In genomic region chr13:94820956-94821355, GRCm38 (mm10) we compare ENCODE assay signal across 25 mouse cellular contexts. TPM values are rescaled to one million over a fixed set of nuclear protein-coding genes. Genes with fewer than 3 reads are reported as not detected.
DNase-seq lines count a peak whose midpoint lies in the region; ATAC-seq and TF ChIP-seq lines count a peak whose summit lies in the region.
"Had no signal": no experiment of that assay in that cellular context is flagged by ENCODE, and none has a peak within 500 bp of the region (broad histone marks: within the 10 kb centered on the region; RNA-seq: fewer than 3 reads in every experiment).

No protein-coding gene starts in this region.

- H3K4me3 ChIP-seq in intestine, embryonic 16.5 days (ENCODE audit: low read length) = no peak overlapping the region
- H3K4me3 ChIP-seq in intestine, embryonic 15.5 days (replicated peaks) = no peak overlapping the region
- no peak overlapping the region for H3K4me3 ChIP-seq in liver, postnatal 0 days (ENCODE audit: low read depth, low read length)
- H3K4me3 ChIP-seq in liver, embryonic 11.5 days (ENCODE audit: low read depth, low read length) = no peak overlapping the region
- H3K4me3 ChIP-seq: embryonic facial prominence, embryonic 10.5 days; embryonic facial prominence, embryonic 12.5 days; forebrain, embryonic 13.5 days; forebrain, embryonic 15.5 days had no signal

- H3K4me2 ChIP-seq in intestine, embryonic 16.5 days (ENCODE audit: low read depth, low read length) = no peak overlapping the region
- no peak overlapping the region for H3K4me2 ChIP-seq in intestine, embryonic 15.5 days (replicated peaks)
- no peak overlapping the region for H3K4me2 ChIP-seq in liver, postnatal 0 days (ENCODE audit: low read depth, low read length)
- no peak overlapping the region for H3K4me2 ChIP-seq in liver, embryonic 11.5 days
- H3K4me2 ChIP-seq: embryonic facial prominence, embryonic 12.5 days; forebrain, embryonic 13.5 days; forebrain, embryonic 15.5 days had no signal

- 57% methylated on average over 2 of the region's 2 CpGs for WGBS in intestine, embryonic 16.5 days
- WGBS in intestine, embryonic 15.5 days = 55% methylated on average over 2 of the region's 2 CpGs
- WGBS in liver, postnatal 0 days (ENCODE audit: insufficient replicate concordance) = 29% methylated on average over 2 of the region's 2 CpGs
- WGBS in liver, embryonic 11.5 days = 34% methylated on average over 2 of the region's 2 CpGs

- TF ChIP-seq CTCF in liver, postnatal 0 days (IDR thresholded peaks at IDR 0.05; ENCODE audit: low read depth) = no peak

- peak; percentile 39; the same call in 1 of the 2 replicates for ATAC-seq in intestine, embryonic 16.5 days
- no peak for ATAC-seq in intestine, embryonic 15.5 days
- ATAC-seq in liver, postnatal 0 days = peak; percentile 54
- no peak for ATAC-seq in liver, embryonic 11.5 days (replicated peaks; ENCODE audit: low FRiP score)
- ATAC-seq: activated CD4-positive, CD25-positive, alpha-beta regulatory T cell, adult 4 months; CD4-positive, CD25-positive, alpha-beta regulatory T cell, adult 4 months; forebrain, embryonic 13.5 days; forebrain, embryonic 15.5 days; Patski had no signal

- no peak for DNase-seq in liver, postnatal 0 days
- DNase-seq in liver, embryonic 11.5 days (ENCODE audit: low spot score) = no peak
- no peak for DNase-seq in layer of hippocampus, adult 8-10 months (ENCODE audit: low spot score in 2 of 2)
- DNase-seq: adrenal gland, adult 8-10 months; adrenal gland, postnatal 14 days; adrenal gland, postnatal 36 days; B cell, adult 2 months; cerebellum, adult 11-12 months; cerebellum, adult 2 months; cerebellum, adult 9-10 months; cerebellum, postnatal 10 days; cerebellum, postnatal 25 days had no signal

- H3K9me3 ChIP-seq in intestine, embryonic 16.5 days (ENCODE audit: control insufficient read depth, low read length) = no peaks in the 10 kb centered on the region
- no peaks in the 10 kb centered on the region for H3K9me3 ChIP-seq in intestine, embryonic 15.5 days
- no peaks in the 10 kb centered on the region for H3K9me3 ChIP-seq in liver, postnatal 0 days (ENCODE audit: low read length)
- no peaks in the 10 kb centered on the region for H3K9me3 ChIP-seq in liver, embryonic 11.5 days (ENCODE audit: control insufficient read depth, low read length)
- H3K9me3 ChIP-seq: embryonic facial prominence, embryonic 10.5 days; embryonic facial prominence, embryonic 12.5 days; forebrain, embryonic 13.5 days; forebrain, embryonic 15.5 days had no signal

- H3K36me3 ChIP-seq in intestine, embryonic 16.5 days (ENCODE audit: control insufficient read depth, insufficient read depth, low read length) = no peaks in the 10 kb centered on the region
- H3K36me3 ChIP-seq in intestine, embryonic 15.5 days = 0 out of 2 replicates have a peak, but pooled peaks cover 3% of the 10 kb centered on the region
- no peaks in the 10 kb centered on the region; the same call in 1 of the 2 replicates for H3K36me3 ChIP-seq in liver, postnatal 0 days (replicated peaks; ENCODE audit: insufficient read depth, low read length)
- no peaks in the 10 kb centered on the region for H3K36me3 ChIP-seq in liver, embryonic 11.5 days (ENCODE audit: control insufficient read depth, insufficient read depth, low read length)
- H3K36me3 ChIP-seq: embryonic facial prominence, embryonic 12.5 days; forebrain, embryonic 15.5 days had no signal

- no peak for TF ChIP-seq EP300 in liver, postnatal 0 days (IDR thresholded peaks at IDR 0.05; ENCODE audit: low read depth)

- no peak overlapping the region for H3K9ac ChIP-seq in intestine, embryonic 16.5 days (ENCODE audit: low read depth, low read length)
- no peak overlapping the region for H3K9ac ChIP-seq in intestine, embryonic 15.5 days
- no peak overlapping the region for H3K9ac ChIP-seq in liver, postnatal 0 days (replicated peaks)
- no peak overlapping the region for H3K9ac ChIP-seq in liver, embryonic 11.5 days (ENCODE audit: low read depth, low read length)
- H3K9ac ChIP-seq: embryonic facial prominence, embryonic 12.5 days; forebrain, embryonic 13.5 days; forebrain, embryonic 15.5 days had no signal

- no peaks in the 10 kb centered on the region for H3K27me3 ChIP-seq in intestine, embryonic 16.5 days (replicated peaks; ENCODE audit: control insufficient read depth, insufficient read depth, low read length)
- H3K27me3 ChIP-seq in intestine, embryonic 15.5 days (replicated peaks) = no peaks in the 10 kb centered on the region
- H3K27me3 ChIP-seq in liver, postnatal 0 days (ENCODE audit: insufficient read depth, low read length) = no peaks in the 10 kb centered on the region
- H3K27me3 ChIP-seq in liver, embryonic 11.5 days (replicated peaks; ENCODE audit: control insufficient read depth, insufficient read depth, low read length) = no peaks in the 10 kb centered on the region
- H3K27me3 ChIP-seq: CH12.LX; embryonic facial prominence, embryonic 12.5 days; forebrain, embryonic 13.5 days; forebrain, embryonic 15.5 days; Patski had no signal

- H3K4me1 ChIP-seq in intestine, embryonic 16.5 days (ENCODE audit: control insufficient read depth, insufficient read depth, low read length) = peaks cover 9% of the 10 kb centered on the region; the same call in 1 of the 2 replicates
- peaks cover 2% of the 10 kb centered on the region; the same call in 1 of the 2 replicates for H3K4me1 ChIP-seq in intestine, embryonic 15.5 days (replicated peaks)
- H3K4me1 ChIP-seq in liver, postnatal 0 days (ENCODE audit: insufficient read depth) = no peaks in the 10 kb centered on the region
- H3K4me1 ChIP-seq in liver, embryonic 11.5 days (replicated peaks; ENCODE audit: control insufficient read depth, insufficient read depth, low read length) = no peaks in the 10 kb centered on the region
- H3K4me1 ChIP-seq: embryonic facial prominence, embryonic 10.5 days; embryonic facial prominence, embryonic 12.5 days had no signal

- no peak overlapping the region; the same call in 1 of the 2 replicates for H3K27ac ChIP-seq in intestine, embryonic 16.5 days (ENCODE audit: low read length)
- no peak overlapping the region for H3K27ac ChIP-seq in intestine, embryonic 15.5 days
- peak overlapping the region; percentile 92 for H3K27ac ChIP-seq in liver, postnatal 0 days (ENCODE audit: low read depth)
- no peak overlapping the region for H3K27ac ChIP-seq in liver, embryonic 11.5 days (ENCODE audit: low read depth, low read length)
- H3K27ac ChIP-seq: embryonic facial prominence, embryonic 10.5 days; embryonic facial prominence, embryonic 12.5 days; forebrain, embryonic 13.5 days; forebrain, embryonic 15.5 days had no signal

RNA-seq across cellular contexts. Expression of gene Tbca, which starts 32.2 kb away (rescaled TPM):
- polyA plus RNA-seq in intestine, embryonic 16.5 days (2015; fragmentation: Nextera tagmentation; extraction: Ambion mirVana) = 216 and 217 TPM in 2 replicates
- polyA plus RNA-seq in intestine, embryonic 15.5 days (2015; fragmentation: Nextera tagmentation; extraction: Ambion mirVana) = 227 and 241 TPM in 2 replicates
- 150 and 152 TPM in 2 replicates for polyA plus RNA-seq in liver, postnatal 0 days (2015; fragmentation: Nextera tagmentation; extraction: Ambion mirVana)
- 183 and 200 TPM in 2 replicates for polyA plus RNA-seq in liver, embryonic 11.5 days (2014; fragmentation: Nextera tagmentation; extraction: Ambion mirVana)
- 100 to 1,000 TPM; 137 to 161 (median 147) TPM for total RNA-seq in layer of hippocampus, adult 8-10 months (2022)

RNA-seq across cellular contexts. Expression of gene Otp, which starts 54.4 kb away (rescaled TPM):
- not detected in 2 replicates for polyA plus RNA-seq in intestine, embryonic 16.5 days (2015; fragmentation: Nextera tagmentation; extraction: Ambion mirVana)
- polyA plus RNA-seq in intestine, embryonic 15.5 days (2015; fragmentation: Nextera tagmentation; extraction: Ambion mirVana) = not detected in 2 replicates
- polyA plus RNA-seq in liver, postnatal 0 days (2015; fragmentation: Nextera tagmentation; extraction: Ambion mirVana) = not detected in 2 replicates
- polyA plus RNA-seq in liver, embryonic 11.5 days (2014; fragmentation: Nextera tagmentation; extraction: Ambion mirVana) = not detected in 2 replicates
- total RNA-seq in layer of hippocampus, adult 8-10 months (2022) = not detected
- total RNA-seq: adrenal gland, adult 18-20 months; adrenal gland, adult 8-10 months; adrenal gland, postnatal 14 days; adrenal gland, postnatal 36 days; CH12.LX; G1E had no signal
- polyA plus RNA-seq: activated CD4-positive, CD25-positive, alpha-beta regulatory T cell, adult 4 months; CD4-positive, CD25-positive, alpha-beta regulatory T cell, adult 4 months; embryonic facial prominence, embryonic 14.5 days; Patski had no signal

Comparison
In these comparisons a context has a peak if more than half of its experiments do, and no peak if none do; other contexts are left out.
1. ATAC-seq: peak in intestine, embryonic 16.5 days (single experiment) and liver, postnatal 0 days (single experiment); none in intestine, embryonic 15.5 days (single experiment) and liver, embryonic 11.5 days (single experiment).